Mouse (Mus musculus) macrophage (primary cell): ENCODE measurements around the gene Odf2l. TPM values are rescaled to one million over a fixed set of nuclear protein-coding genes. Genes with fewer than 3 reads are reported as not detected.
A peak's percentile ranks its signal among the peaks of the same experiment; 100 is the strongest.

Source experiments
- H3K27ac ChIP-seq: fragments of 350-480 bp; formaldehyde crosslinking; 2 replicates; pipeline ENCODE4 v1.9.0; 2021
- H3K36me3 ChIP-seq: fragments of 350-480 bp; formaldehyde crosslinking; 2 replicates; pipeline ENCODE4 v1.9.0; 2021; ENCODE audit errors: inconsistent target
- H3K4me3 ChIP-seq: fragments of 350-480 bp; formaldehyde crosslinking; 2 replicates; pipeline ENCODE4 v1.9.0; 2021; ENCODE audit errors: inconsistent target
- H3K79me2 ChIP-seq: fragments of 350-480 bp; formaldehyde crosslinking; 2 replicates; pipeline ENCODE4 v1.9.0; 2021; ENCODE audit errors: inconsistent target
- WGBS: methylation state at CpG from one replicate; pipeline ENCODE4 v1.1.7; 2026; ENCODE audit warnings: inconsistent platforms; ENCODE audit not compliant: missing documents; 5-methylcytosine and 5-hydroxymethylcytosine counted together
- polyA plus RNA-seq: library from polyadenylated mRNA; stranded (reverse); fragments of 250-400 nt; gene quantifications from 3 replicates; pipeline ENCODE4 v1.2.4, GENCODE M21; 2018; ENCODE audit warnings: inconsistent platforms

Gene Odf2l
- polyA plus RNA-seq, 1 experiment from 2014 or later: 9.3 TPM

- WGBS: 65% methylated on average over 2 of the region's 5 CpGs
- Histone ChIP-seq H3K36me3 (no peaks in the 10 kb centered on the region), H3K4me3 (no peak overlapping the region), H3K79me2 (no peaks in the 10 kb centered on the region), H3K27ac (peak overlapping the region; percentile 74)
Measured at GRCm38 (mm10) chr3:145105773-145106504, 12.4 kb upstream of the Odf2l start.

GRCm38 (mm10) chr3:145115169-145115568 lies 3.2 kb upstream of the Odf2l start:
- 88% methylated on average over 2 of the region's 2 CpGs for WGBS
- Histone ChIP-seq H3K79me2 (no peaks in the 10 kb centered on the region), H3K36me3 (no peaks in the 10 kb centered on the region), H3K4me3 (no peak overlapping the region), H3K27ac (no peak overlapping the region)

GRCm38 (mm10) chr3:145117637-145118036 lies 751 bp upstream of the Odf2l start:
- no peaks in the 10 kb centered on the region for H3K36me3 ChIP-seq
- WGBS: 87% methylated on average over 9 of the region's 10 CpGs
- peak overlapping the region; percentile 93 for H3K27ac ChIP-seq
- no peaks in the 10 kb centered on the region for H3K79me2 ChIP-seq
- peak overlapping the region; percentile 86 for H3K4me3 ChIP-seq

- Histone ChIP-seq H3K79me2 (no peaks in the 10 kb centered on the region), H3K4me3 (peak overlapping the region; percentile 86), H3K27ac (peak overlapping the region; percentile 93), H3K36me3 (no peaks in the 10 kb centered on the region)
- WGBS: 5% methylated on average over 14 of the region's 14 CpGs
Measured at GRCm38 (mm10) chr3:145119002-145119358, 592 bp downstream of the Odf2l start.

- H3K79me2 ChIP-seq: no peaks in the 10 kb centered on the region
- no peaks in the 10 kb centered on the region for H3K36me3 ChIP-seq
- H3K27ac ChIP-seq: peak overlapping the region; percentile 93
- H3K4me3 ChIP-seq: peak overlapping the region; percentile 86
- WGBS: 77% methylated on average over 7 of the region's 7 CpGs
Measured at GRCm38 (mm10) chr3:145119425-145119824, 1.0 kb downstream of the Odf2l start.

- no peak overlapping the region for H3K4me3 ChIP-seq
- 72% methylated on average over 2 of the region's 2 CpGs for WGBS
- no peaks in the 10 kb centered on the region for H3K79me2 ChIP-seq
- no peaks in the 10 kb centered on the region for H3K36me3 ChIP-seq
- H3K27ac ChIP-seq: no peak overlapping the region
Measured at GRCm38 (mm10) chr3:145126618-145127017, 8.2 kb downstream of the Odf2l start.

GRCm38 (mm10) chr3:145129356-145129755 lies 11.0 kb downstream of the Odf2l start:
- H3K79me2 ChIP-seq: no peaks in the 10 kb centered on the region
- no peak overlapping the region for H3K4me3 ChIP-seq
- no peak overlapping the region for H3K27ac ChIP-seq
- peaks cover 18% of the 10 kb centered on the region; the same call in 1 of the 2 replicates for H3K36me3 ChIP-seq

GRCm38 (mm10) chr3:145131210-145131868 lies 13.0 kb downstream of the Odf2l start:
- H3K27ac ChIP-seq: no peak overlapping the region
- no peaks in the 10 kb centered on the region for H3K79me2 ChIP-seq
- 37% methylated on average over 3 of the region's 3 CpGs for WGBS
- H3K4me3 ChIP-seq: no peak overlapping the region
- H3K36me3 ChIP-seq: peaks cover 25% of the 10 kb centered on the region; the same call in 1 of the 2 replicates

- no peak overlapping the region for H3K27ac ChIP-seq
- no peak overlapping the region for H3K4me3 ChIP-seq
- no peaks in the 10 kb centered on the region for H3K36me3 ChIP-seq
- no peaks in the 10 kb centered on the region for H3K79me2 ChIP-seq
- WGBS: 94% methylated on average over 3 of the region's 4 CpGs
Measured at GRCm38 (mm10) chr3:145140236-145140635, 21.8 kb downstream of the Odf2l start.

GRCm38 (mm10) chr3:145142925-145143324 lies 24.5 kb downstream of the Odf2l start:
- no peaks in the 10 kb centered on the region for H3K36me3 ChIP-seq
- H3K27ac ChIP-seq: no peak overlapping the region
- no peaks in the 10 kb centered on the region for H3K79me2 ChIP-seq
- H3K4me3 ChIP-seq: no peak overlapping the region

GRCm38 (mm10) chr3:145143856-145144255 lies 25.5 kb downstream of the Odf2l start:
- no peaks in the 10 kb centered on the region for H3K79me2 ChIP-seq
- no peaks in the 10 kb centered on the region for H3K36me3 ChIP-seq
- no peak overlapping the region for H3K4me3 ChIP-seq
- 94% methylated on average over 10 of the region's 10 CpGs for WGBS
- no peak overlapping the region for H3K27ac ChIP-seq

GRCm38 (mm10) chr3:145146871-145147270 lies 28.5 kb downstream of the Odf2l start:
- H3K79me2 ChIP-seq: no peaks in the 10 kb centered on the region
- WGBS: 97% methylated on average over 9 of the region's 9 CpGs
- no peaks in the 10 kb centered on the region for H3K36me3 ChIP-seq
- no peak overlapping the region for H3K4me3 ChIP-seq
- no peak overlapping the region for H3K27ac ChIP-seq

- Histone ChIP-seq H3K36me3 (no peaks in the 10 kb centered on the region), H3K79me2 (no peaks in the 10 kb centered on the region), H3K4me3 (no peak overlapping the region), H3K27ac (no peak overlapping the region)
- 91% methylated on average over 2 of the region's 2 CpGs for WGBS
Measured at GRCm38 (mm10) chr3:145147483-145147882, 29.1 kb downstream of the Odf2l start.

- Histone ChIP-seq H3K4me3 (no peak overlapping the region), H3K79me2 (no peaks in the 10 kb centered on the region), H3K27ac (no peak overlapping the region), H3K36me3 (no peaks in the 10 kb centered on the region)
Measured at GRCm38 (mm10) chr3:145147952-145148351, 29.6 kb downstream of the Odf2l start.

GRCm38 (mm10) chr3:145151092-145151491 lies 32.7 kb downstream of the Odf2l start:
- no peaks in the 10 kb centered on the region for H3K36me3 ChIP-seq
- H3K79me2 ChIP-seq: no peaks in the 10 kb centered on the region
- 98% methylated on average over 7 of the region's 7 CpGs for WGBS
- no peak overlapping the region for H3K4me3 ChIP-seq
- no peak overlapping the region for H3K27ac ChIP-seq
